Mouse (Mus musculus) monocyte, adult 5-6 weeks (primary cell): ENCODE results near the gene Tulp4. TPM values are rescaled to one million over a fixed set of nuclear protein-coding genes. Genes with fewer than 3 reads are reported as not detected.

Experiments used
- ATAC-seq: fragments of 153-309, 156-312 bp; replicated peaks from 2 replicates; pipeline ENCODE4 v1.8.0; 2017; ENCODE audit warnings: mild to moderate bottlenecking; ENCODE audit not compliant: low TSS enrichment, insufficient number of reproducible peaks, severe bottlenecking, poor library complexity, low FRiP score
- total RNA-seq: library from RNA; stranded (forward); fragments of 200-1000, 200-491, 200-594 nt; gene quantifications from 3 replicates; pipeline ENCODE4 v1.2.3, GENCODE M21; 2017

Tulp4 gene
- total RNA-seq, 1 experiment from 2014 or later = 69.9 TPM

- no peak for ATAC-seq
Observed at GRCm38 (mm10) chr17:6117148-6117725, 11.0 kb downstream of the Tulp4 start.

- no peak for ATAC-seq
Observed at GRCm38 (mm10) chr17:6117917-6118316, 11.7 kb downstream of the Tulp4 start.

- ATAC-seq = no peak
Observed at GRCm38 (mm10) chr17:6118861-6119260, 12.6 kb downstream of the Tulp4 start.

DNA sequence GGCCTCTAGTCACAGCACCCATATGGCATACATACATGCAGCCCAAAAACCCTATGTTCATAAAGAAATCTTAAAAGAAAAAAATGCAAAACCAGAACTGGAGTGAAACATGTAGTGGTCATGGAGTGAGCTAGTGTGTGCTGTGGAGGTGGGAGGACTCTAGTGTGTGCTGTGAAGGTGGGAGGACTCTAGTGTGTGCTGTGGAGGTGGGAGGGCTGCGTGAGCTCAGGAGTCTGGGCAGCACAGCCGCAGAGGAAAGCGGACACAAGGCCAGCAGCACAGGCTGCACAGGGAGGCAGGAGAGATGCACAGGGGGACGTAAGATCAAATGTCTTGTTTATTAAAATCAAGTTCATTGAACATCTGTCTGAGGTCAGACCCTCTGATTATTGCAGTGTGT, 17.5 kb downstream of the Tulp4 start:
- ATAC-seq = no peak

DNA sequence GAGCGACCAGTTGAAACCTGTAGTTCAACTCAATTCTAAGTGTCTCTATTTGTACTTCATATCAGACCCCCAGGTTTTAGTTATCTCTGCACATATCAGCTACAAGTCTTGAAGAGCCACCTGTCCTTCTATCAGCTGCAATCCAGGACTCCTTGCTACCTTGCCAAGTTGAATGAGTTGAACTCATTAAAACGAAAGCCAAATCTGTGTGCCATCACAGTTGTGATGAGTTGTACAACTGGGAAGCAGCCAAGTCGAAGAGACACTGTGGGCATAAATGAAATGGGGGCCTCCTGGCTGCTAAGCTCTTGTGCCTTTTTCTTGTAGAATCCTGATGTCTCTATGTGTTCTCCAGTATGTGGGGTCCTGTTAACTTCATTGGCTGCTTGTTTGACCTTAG, 19.2 kb downstream of the Tulp4 start:
- ATAC-seq = no peak

DNA sequence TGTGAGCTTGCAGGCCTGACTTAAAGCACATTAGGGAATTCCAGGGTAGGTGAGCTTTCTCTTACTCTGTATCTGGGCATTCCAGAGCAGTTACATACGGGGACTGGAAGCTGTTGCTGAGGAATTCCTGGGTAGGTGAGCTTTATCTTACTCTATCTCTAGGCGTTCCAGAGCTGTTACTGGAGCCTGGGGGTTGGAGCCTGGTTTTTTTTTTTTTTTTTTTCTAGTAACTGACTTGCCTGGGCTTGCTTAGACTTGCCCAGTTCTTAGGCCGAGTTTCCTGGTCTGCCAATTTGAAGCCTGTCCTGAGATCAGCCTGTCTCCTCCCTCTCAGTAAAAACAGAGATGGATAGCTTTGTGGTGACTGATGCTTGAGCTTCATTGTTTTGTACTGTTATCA, 21.8 kb downstream of the Tulp4 start:
- ATAC-seq = no peak

DNA sequence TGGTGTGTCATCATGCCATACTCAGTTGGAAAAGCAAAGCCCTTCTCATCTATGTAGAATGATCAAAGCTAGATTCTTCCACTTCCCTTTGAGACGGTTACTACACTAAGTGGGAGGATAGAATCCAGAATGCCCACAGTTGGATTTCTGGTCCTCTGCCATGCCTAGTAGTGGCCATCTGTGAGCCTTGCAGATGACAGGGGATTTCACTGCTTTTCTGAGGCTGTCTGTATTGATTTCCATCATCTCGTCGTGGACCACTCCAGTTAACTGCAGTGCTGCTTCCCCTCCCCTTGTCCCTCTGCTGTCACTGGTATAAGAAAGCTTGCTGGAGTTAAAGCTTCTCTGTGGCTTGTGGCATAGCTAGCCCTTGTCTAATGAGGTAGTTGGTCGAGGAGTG, 23.1 kb downstream of the Tulp4 start:
- ATAC-seq = no peak

DNA sequence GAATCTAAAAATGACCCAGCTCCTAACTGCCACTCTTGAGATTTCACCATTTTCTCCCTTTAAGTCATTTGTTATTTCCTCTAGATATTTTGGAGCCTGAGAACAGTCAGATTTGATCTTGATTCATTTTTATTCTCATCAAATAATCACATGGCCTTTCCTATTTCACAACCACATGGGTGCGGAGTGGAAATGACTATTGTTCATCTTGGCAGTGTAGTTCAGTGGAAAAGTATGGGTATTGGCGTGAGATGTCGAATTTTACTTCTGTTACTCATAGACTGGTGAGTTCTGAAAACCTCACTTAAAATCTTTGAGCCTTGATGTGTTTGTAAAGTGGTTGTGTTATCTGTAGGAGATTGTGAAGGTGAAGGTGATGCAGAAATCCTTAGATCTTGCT, 24.8 kb downstream of the Tulp4 start:
- no peak for ATAC-seq

- no peak for ATAC-seq
Observed at GRCm38 (mm10) chr17:6140875-6141274, 34.6 kb downstream of the Tulp4 start.

DNA sequence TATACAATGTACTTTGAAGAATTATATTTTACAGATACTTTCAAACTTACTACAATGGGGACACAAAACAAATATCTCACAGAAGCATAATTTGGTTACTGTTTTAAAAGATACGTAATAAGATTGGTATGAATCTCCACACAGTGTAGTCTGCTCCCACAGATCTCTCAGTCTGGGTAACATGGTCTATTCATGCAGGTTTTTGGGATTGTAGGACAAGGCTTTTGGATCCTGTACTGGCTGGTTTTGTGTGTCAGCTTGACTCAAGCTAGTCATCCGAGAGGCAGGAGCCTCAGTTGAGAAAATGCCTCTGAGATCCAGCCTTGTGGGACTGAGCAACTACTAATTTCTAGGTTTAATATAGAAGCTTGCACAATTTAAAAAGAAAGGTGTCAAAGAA, 35.1 kb downstream of the Tulp4 start:
- no peak for ATAC-seq

DNA sequence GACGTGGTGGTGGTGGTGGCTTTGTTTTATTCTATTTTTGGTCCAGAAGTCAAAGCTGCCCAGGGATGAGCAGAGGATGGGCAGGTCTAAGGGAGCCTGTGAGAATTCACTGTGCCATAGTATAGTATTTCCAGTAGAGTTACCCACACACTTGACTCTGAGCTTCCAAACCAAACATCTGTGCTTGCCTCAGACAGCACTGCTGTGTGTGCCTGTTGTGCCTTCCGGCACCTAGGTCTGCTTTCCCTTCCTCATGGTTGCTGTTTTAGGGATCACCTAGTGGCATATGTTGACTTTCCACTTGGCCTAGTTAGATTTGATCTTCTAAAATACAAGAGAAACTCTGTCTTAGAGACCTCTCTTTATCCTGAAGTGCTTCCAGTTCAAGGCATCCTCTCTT, 39.0 kb downstream of the Tulp4 start:
- no peak for ATAC-seq

- no peak for ATAC-seq
Observed at GRCm38 (mm10) chr17:6152941-6153340, 46.7 kb downstream of the Tulp4 start.

- ATAC-seq = no peak
Observed at GRCm38 (mm10) chr17:6153581-6153980, 47.3 kb downstream of the Tulp4 start.

GRCm38 (mm10) chr17:6154366-6154765, 48.1 kb downstream of the Tulp4 start:
- no peak for ATAC-seq

DNA sequence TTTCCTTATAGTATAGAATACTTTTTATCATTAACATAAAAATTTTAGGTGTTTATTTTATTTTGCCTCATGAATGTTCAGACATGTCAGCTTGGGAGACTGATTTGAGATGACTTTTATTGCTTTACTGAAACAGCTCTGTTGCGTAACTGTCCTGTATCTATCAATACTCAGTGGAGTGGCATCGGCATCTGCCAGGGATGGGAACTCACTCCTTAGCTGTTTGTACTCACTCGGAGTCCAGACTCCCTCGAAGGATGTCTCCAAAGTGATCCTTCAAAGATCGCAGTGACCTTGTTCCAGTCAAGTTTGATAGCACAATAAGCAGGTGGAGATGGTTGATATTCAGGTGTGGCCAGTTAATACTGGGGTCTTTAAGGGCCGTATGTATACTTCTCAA, 54.3 kb downstream of the Tulp4 start:
- ATAC-seq = no peak

- no peak for ATAC-seq
Observed at GRCm38 (mm10) chr17:6161916-6162315, 55.7 kb downstream of the Tulp4 start.

DNA sequence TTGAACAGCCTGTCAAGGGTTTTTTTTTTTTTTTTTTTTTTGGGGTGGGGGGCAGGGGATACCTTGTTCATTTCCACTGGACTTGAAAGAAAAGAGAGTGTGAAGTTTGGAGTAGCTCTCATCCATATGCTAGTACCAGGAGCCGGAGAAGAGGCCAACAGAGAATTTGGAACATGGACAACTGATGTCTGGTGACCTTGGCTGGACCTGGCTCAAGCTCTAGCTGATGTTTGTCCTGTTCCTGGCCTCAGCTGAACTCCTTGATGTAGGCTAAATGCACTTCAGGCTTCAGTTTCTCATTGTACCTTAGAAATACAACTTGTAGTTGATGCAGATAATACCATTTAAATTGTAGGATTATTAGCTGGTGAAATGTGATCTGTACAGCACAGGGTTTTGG, 56.5 kb downstream of the Tulp4 start:
- no peak for ATAC-seq

DNA sequence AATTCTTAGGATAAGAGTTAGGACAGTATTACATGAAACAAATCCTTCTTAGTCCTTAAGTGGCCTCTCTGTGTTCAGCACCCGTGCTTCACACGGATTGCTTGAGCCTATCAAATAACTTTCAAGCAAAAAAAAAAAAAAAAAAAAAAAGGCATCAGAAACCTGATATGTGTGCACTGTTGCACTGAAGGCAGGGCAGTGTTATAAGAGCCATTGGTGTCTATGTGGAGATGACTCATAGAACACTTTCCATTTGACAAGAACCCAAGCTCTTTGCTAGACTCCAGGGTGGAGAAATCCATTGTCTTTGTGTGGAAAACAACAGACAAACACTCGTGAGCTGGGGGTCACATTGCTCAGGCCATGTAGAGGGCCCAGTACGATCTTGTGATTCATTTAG, 58.7 kb downstream of the Tulp4 start:
- ATAC-seq = no peak

DNA sequence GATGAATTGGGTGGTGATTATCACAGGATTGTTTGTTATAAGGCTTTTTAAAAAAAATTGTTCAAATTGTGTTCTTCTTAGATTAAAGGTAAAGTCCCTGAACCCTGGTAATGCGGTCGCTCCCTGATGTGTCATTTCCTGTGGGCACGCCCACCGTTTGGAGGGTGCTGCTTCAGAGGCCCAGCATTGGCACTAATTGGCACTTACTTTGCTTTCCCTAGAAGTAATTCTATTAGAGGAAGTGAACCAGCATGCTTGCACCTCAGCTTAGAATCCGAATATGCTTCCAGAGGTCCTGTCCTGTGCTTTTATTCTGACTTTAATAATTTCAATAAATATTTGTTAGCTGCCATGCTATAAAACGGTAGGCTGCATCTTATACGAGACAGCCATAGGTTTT, 66.2 kb downstream of the Tulp4 start:
- ATAC-seq = no peak

- no peak for ATAC-seq
Observed at GRCm38 (mm10) chr17:6172926-6173690, 66.9 kb downstream of the Tulp4 start.

- no peak for ATAC-seq
Observed at GRCm38 (mm10) chr17:6174574-6174973, 68.3 kb downstream of the Tulp4 start.
